Mouse (Mus musculus): ENCODE results near the gene Dbndd1.

GRCm38 (mm10) chr8:123504591-123505195 is 10.6 kb downstream of the Dbndd1 start:
- TF ChIP-seq POLR2A (IDR thresholded peaks at IDR 0.05; ENCODE audit: extremely low read depth, insufficient read depth, low read length) (no peak), CTCF (IDR thresholded peaks at IDR 0.05; ENCODE audit: low read depth, low read length) (no peak)

All from liver, adult 2 months (tissue).